Mouse (Mus musculus): ENCODE measurements around the gene Lyve1. TPM values are rescaled to one million over a fixed set of nuclear protein-coding genes. Genes with fewer than 3 reads are reported as not detected.

Gene Lyve1
- polyA plus RNA-seq, 1 experiment: 3.4 TPM

DNA sequence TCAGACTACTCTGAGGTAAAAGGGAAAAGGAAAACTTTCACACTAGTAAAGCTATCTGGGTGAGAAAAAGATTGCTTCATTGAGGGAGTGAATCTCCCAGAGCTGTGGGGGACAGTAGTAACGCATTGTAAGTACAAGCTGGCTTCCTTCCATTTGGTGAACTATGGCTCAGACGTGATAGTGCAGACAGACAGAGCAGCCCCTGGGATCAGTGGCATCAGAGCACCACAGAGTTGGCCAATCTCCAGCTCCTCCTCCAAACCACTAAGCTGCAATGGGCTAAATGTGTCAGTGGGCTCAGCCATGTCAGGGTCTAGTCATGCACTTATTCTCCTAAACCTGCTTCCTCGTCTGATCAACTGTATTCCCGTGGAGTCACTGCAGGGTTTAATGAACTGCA is 39.4 kb downstream of the Lyve1 start:
- WGBS: 35% methylated on average over 4 of the region's 4 CpGs
- Histone ChIP-seq H3K27ac (ENCODE audit: control insufficient read depth, insufficient read depth, low read length) (no peak overlapping the region), H3K36me3 (ENCODE audit: control insufficient read depth, insufficient read depth, low read length) (peaks cover 14% of the 10 kb centered on the region), H3K4me3 (ENCODE audit: control insufficient read depth, insufficient read depth, low read length) (no peak overlapping the region), H3K4me1 (replicated peaks; ENCODE audit: control insufficient read depth, insufficient read depth, low read length) (peaks cover 8% of the 10 kb centered on the region), H3K27me3 (ENCODE audit: control insufficient read depth, insufficient read depth, low read length) (no peaks in the 10 kb centered on the region)
- DNase-seq: no peak
- TF ChIP-seq POLR2A (IDR thresholded peaks at IDR 0.05; ENCODE audit: control insufficient read depth, extremely low read depth, insufficient read depth, low read length, poor library complexity) (no peak), CTCF (IDR thresholded peaks at IDR 0.05; ENCODE audit: borderline replicate concordance, control insufficient read depth, extremely low read depth, insufficient read depth, low read length, poor library complexity) (no peak)

DNA sequence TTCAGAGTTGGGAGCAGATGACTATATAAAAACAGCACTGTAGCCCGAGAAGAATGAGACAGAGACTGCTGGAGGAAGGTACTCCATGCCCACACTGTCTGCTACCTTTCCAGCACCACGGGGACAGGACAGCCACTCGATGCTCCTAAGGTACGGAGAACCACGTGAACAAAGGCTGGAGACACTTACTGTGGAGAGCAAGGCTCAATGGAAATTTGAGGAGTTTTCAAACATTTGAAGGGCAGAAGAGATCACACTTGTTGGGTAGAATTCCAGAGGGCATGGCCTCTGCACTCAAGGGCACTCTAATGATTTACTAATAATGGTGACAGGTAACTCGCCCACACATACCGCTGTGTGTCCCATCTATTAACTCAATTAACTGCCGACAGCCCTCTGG is 40.0 kb downstream of the Lyve1 start:
- peaks cover 14% of the 10 kb centered on the region for H3K36me3 ChIP-seq (ENCODE audit: control insufficient read depth, insufficient read depth, low read length)
- DNase-seq: no peak
- TF ChIP-seq POLR2A (IDR thresholded peaks at IDR 0.05; ENCODE audit: control insufficient read depth, extremely low read depth, insufficient read depth, low read length, poor library complexity) (no peak), CTCF (IDR thresholded peaks at IDR 0.05; ENCODE audit: borderline replicate concordance, control insufficient read depth, extremely low read depth, insufficient read depth, low read length, poor library complexity) (no peak)
- H3K27ac ChIP-seq (ENCODE audit: control insufficient read depth, insufficient read depth, low read length): no peak overlapping the region
- H3K4me1 ChIP-seq (replicated peaks; ENCODE audit: control insufficient read depth, insufficient read depth, low read length): peaks cover 8% of the 10 kb centered on the region
- WGBS: 90% methylated on average over 8 of the region's 8 CpGs
- H3K4me3 ChIP-seq (ENCODE audit: control insufficient read depth, insufficient read depth, low read length): no peak overlapping the region
- H3K27me3 ChIP-seq (ENCODE audit: control insufficient read depth, insufficient read depth, low read length): no peaks in the 10 kb centered on the region

DNA sequence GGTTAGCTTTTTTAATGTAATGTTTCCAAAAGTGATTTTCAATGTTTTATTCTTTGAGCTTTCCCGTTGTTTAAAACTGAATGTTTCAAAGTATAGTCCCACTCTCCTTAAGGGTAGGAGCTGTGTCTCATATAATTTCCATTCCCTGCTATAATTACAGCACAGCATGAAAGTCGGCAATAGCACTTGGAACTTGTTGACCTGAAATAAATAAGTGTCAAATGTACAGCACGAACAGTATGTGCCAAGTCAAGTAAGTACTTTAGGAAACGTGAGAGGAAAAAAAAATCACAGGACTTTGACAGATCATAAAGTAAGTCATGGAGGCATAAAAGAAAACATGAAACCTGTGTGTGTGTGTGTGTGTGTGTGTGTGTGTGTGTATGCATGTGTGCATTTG is 41.0 kb downstream of the Lyve1 start:
- Histone ChIP-seq H3K4me1 (replicated peaks; ENCODE audit: control insufficient read depth, insufficient read depth, low read length) (peaks cover 8% of the 10 kb centered on the region), H3K36me3 (ENCODE audit: control insufficient read depth, insufficient read depth, low read length) (peaks cover 14% of the 10 kb centered on the region), H3K27me3 (ENCODE audit: control insufficient read depth, insufficient read depth, low read length) (no peaks in the 10 kb centered on the region), H3K4me3 (ENCODE audit: control insufficient read depth, insufficient read depth, low read length) (no peak overlapping the region), H3K27ac (ENCODE audit: control insufficient read depth, insufficient read depth, low read length) (no peak overlapping the region)
- 94% methylated on average over 4 of the region's 4 CpGs for WGBS
- TF ChIP-seq POLR2A (IDR thresholded peaks at IDR 0.05; ENCODE audit: control insufficient read depth, extremely low read depth, insufficient read depth, low read length, poor library complexity): no peak
- no peak for TF ChIP-seq CTCF (IDR thresholded peaks at IDR 0.05; ENCODE audit: borderline replicate concordance, control insufficient read depth, extremely low read depth, insufficient read depth, low read length, poor library complexity)
- DNase-seq: no peak

DNA sequence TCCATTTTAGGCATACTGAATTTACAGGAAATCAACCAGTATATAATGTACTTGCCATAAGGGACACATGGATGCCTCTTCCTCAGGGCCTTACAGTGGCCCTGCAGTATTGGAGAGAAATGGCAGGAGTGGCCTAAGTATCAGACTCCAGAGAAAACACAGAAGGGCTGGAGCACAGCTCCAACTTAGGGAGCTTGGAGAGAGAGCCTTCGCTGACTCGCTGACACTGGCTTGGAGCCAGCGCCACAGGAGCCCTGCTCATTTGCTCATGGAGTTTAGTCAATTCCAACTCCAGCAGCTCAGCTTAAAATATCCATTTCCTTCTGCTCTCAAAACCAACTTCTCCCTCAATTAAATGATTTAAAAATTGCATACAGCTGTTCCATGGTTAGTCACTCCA is 41.4 kb downstream of the Lyve1 start:
- no peak for DNase-seq
- peaks cover 14% of the 10 kb centered on the region for H3K36me3 ChIP-seq (ENCODE audit: control insufficient read depth, insufficient read depth, low read length)
- TF ChIP-seq POLR2A (IDR thresholded peaks at IDR 0.05; ENCODE audit: control insufficient read depth, extremely low read depth, insufficient read depth, low read length, poor library complexity): no peak
- no peak for TF ChIP-seq CTCF (IDR thresholded peaks at IDR 0.05; ENCODE audit: borderline replicate concordance, control insufficient read depth, extremely low read depth, insufficient read depth, low read length, poor library complexity)
- no peak overlapping the region for H3K27ac ChIP-seq (ENCODE audit: control insufficient read depth, insufficient read depth, low read length)
- H3K4me3 ChIP-seq (ENCODE audit: control insufficient read depth, insufficient read depth, low read length): no peak overlapping the region
- no peaks in the 10 kb centered on the region for H3K27me3 ChIP-seq (ENCODE audit: control insufficient read depth, insufficient read depth, low read length)
- H3K4me1 ChIP-seq (replicated peaks; ENCODE audit: control insufficient read depth, insufficient read depth, low read length): peaks cover 8% of the 10 kb centered on the region
- WGBS: 94% methylated on average over 3 of the region's 3 CpGs

DNA sequence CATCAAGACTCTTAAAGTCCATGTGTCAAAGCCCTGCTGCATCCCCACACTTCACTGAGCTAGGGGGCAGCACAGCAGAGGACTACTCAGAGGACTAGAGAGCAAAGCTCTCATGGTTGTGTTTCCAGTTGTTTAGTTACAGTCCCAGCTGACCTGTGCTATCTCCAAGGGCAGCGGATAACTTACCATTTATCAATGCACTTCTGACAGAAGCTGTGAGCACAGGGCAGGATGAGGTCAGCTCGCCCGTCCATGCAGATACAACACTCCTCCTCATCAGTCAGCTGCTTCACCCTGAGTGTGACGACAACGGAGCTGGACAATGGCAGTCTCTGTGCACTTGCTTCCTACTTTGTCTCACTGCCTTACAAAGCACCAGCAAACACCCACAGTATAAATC is 42.0 kb downstream of the Lyve1 start:
- DNase-seq: no peak
- Histone ChIP-seq H3K4me3 (ENCODE audit: control insufficient read depth, insufficient read depth, low read length) (no peak overlapping the region), H3K27me3 (ENCODE audit: control insufficient read depth, insufficient read depth, low read length) (no peaks in the 10 kb centered on the region), H3K27ac (ENCODE audit: control insufficient read depth, insufficient read depth, low read length) (no peak overlapping the region), H3K4me1 (replicated peaks; ENCODE audit: control insufficient read depth, insufficient read depth, low read length) (peaks cover 8% of the 10 kb centered on the region), H3K36me3 (ENCODE audit: control insufficient read depth, insufficient read depth, low read length) (peaks cover 14% of the 10 kb centered on the region)
- 98% methylated on average over 5 of the region's 5 CpGs for WGBS
- TF ChIP-seq CTCF (IDR thresholded peaks at IDR 0.05; ENCODE audit: borderline replicate concordance, control insufficient read depth, extremely low read depth, insufficient read depth, low read length, poor library complexity) (no peak), POLR2A (IDR thresholded peaks at IDR 0.05; ENCODE audit: control insufficient read depth, extremely low read depth, insufficient read depth, low read length, poor library complexity) (no peak)

DNA sequence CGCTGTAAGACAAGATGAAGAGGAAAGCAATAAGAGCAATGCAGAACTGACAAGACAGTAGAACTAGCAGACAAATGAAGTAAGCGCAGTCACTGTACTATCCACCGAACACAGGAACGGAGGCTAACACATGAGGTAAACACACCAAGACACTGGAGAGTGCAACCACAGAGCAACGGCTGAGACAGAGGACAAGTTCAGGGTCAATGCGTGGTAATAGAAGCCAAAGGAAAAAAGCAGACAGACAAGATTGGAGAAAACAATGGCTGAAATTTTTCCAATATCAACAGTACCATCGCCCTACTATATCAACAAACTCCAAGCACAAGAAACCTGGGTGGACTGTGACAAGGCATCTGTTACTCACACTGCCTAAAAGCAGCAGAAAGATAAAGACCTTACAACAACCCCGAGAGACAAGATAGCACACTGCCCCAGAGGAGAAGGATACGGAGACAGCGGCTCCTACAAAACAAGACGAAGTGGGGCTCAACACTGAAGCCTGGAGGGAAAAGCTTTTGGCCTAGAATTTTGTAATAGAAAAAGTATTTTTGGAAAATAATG is 44.2 kb downstream of the Lyve1 start:
- no peak overlapping the region for H3K27ac ChIP-seq (ENCODE audit: control insufficient read depth, insufficient read depth, low read length)
- no peaks in the 10 kb centered on the region for H3K27me3 ChIP-seq (ENCODE audit: control insufficient read depth, insufficient read depth, low read length)
- WGBS: 95% methylated on average over 11 of the region's 11 CpGs
- H3K4me1 ChIP-seq (replicated peaks; ENCODE audit: control insufficient read depth, insufficient read depth, low read length): no peaks in the 10 kb centered on the region
- peaks cover 4% of the 10 kb centered on the region for H3K36me3 ChIP-seq (ENCODE audit: control insufficient read depth, insufficient read depth, low read length)
- TF ChIP-seq POLR2A (IDR thresholded peaks at IDR 0.05; ENCODE audit: control insufficient read depth, extremely low read depth, insufficient read depth, low read length, poor library complexity) (no peak), CTCF (IDR thresholded peaks at IDR 0.05; ENCODE audit: borderline replicate concordance, control insufficient read depth, extremely low read depth, insufficient read depth, low read length, poor library complexity) (no peak)
- no peak for DNase-seq
- no peak overlapping the region for H3K4me3 ChIP-seq (ENCODE audit: control insufficient read depth, insufficient read depth, low read length)

DNA sequence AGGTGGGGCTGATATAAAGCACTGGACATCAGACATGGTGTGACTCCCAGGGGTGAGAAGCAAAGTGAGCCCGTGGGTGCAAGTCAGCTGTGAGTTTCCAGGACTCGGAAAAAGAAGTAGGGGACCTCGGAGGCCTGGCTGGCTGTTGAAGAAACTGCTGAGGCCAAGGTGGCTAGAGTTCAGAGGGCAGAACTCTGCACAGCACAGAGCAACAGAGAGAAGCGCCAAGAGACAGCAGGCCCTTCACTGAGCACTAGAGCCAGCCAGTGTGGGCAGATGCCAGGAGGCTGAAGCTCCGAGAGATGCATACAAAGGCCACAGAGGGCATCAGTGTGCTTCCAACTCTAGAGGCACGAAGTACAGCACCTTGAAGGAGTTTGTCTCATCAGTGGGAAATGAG is 44.8 kb downstream of the Lyve1 start:
- Histone ChIP-seq H3K36me3 (ENCODE audit: control insufficient read depth, insufficient read depth, low read length) (peaks cover 3% of the 10 kb centered on the region), H3K27me3 (ENCODE audit: control insufficient read depth, insufficient read depth, low read length) (no peaks in the 10 kb centered on the region), H3K4me1 (replicated peaks; ENCODE audit: control insufficient read depth, insufficient read depth, low read length) (no peaks in the 10 kb centered on the region), H3K27ac (ENCODE audit: control insufficient read depth, insufficient read depth, low read length) (no peak overlapping the region), H3K4me3 (ENCODE audit: control insufficient read depth, insufficient read depth, low read length) (no peak overlapping the region)
- TF ChIP-seq POLR2A (IDR thresholded peaks at IDR 0.05; ENCODE audit: control insufficient read depth, extremely low read depth, insufficient read depth, low read length, poor library complexity): no peak
- no peak for TF ChIP-seq CTCF (IDR thresholded peaks at IDR 0.05; ENCODE audit: borderline replicate concordance, control insufficient read depth, extremely low read depth, insufficient read depth, low read length, poor library complexity)
- WGBS: 89% methylated on average over 6 of the region's 6 CpGs
- DNase-seq: no peak
